Mouse (Mus musculus): ENCODE data around the gene Gm5622.
"Not testable (repeated sequence)": the region's sequence is repeated elsewhere in the genome, so short reads cannot be mapped to it uniquely, and the experiment has no call there.

Gm5622 gene

GRCm38 (mm10) chr14:51552490-51552889 is at the start of gene Gm5622:
Gene Gm5622 (plus strand): TSS chr14:51552790.
- DNase-seq: no peak

- no peak for DNase-seq
Observed at GRCm38 (mm10) chr14:51507416-51507815, 45.2 kb upstream of the Gm5622 start.

- DNase-seq: not testable (repeated sequence)
Observed at GRCm38 (mm10) chr14:51573963-51574362, 21.4 kb downstream of the Gm5622 start, which contains the start of gene Gm17175. Gene Gm17175 (minus strand): TSS chr14:51574063.

GRCm38 (mm10) chr14:51592039-51592438 is 39.4 kb downstream of the Gm5622 start, which contains the start of gene Gm17174:
Gene Gm17174 (minus strand): TSS chr14:51592139.
- not testable (repeated sequence) for DNase-seq

- DNase-seq: no peak
Observed at GRCm38 (mm10) chr14:51611210-51611609, 58.6 kb downstream of the Gm5622 start, which contains the start of gene Gm17078. Gene Gm17078 (minus strand): TSS chr14:51611310.

- DNase-seq: peak in 1 of 2 experiments; percentile 2
Observed at GRCm38 (mm10) chr14:51632426-51632825, 79.8 kb downstream of the Gm5622 start.

GRCm38 (mm10) chr14:51635566-51635965 is 83.0 kb downstream of the Gm5622 start, which contains the start of gene Gm4181:
Gene Gm4181 (minus strand): TSS chr14:51635666.
- not testable (repeated sequence) for DNase-seq

GRCm38 (mm10) chr14:51677269-51677668 is 124.7 kb downstream of the Gm5622 start:
- no peak for DNase-seq

- DNase-seq: not testable (repeated sequence)
Observed at GRCm38 (mm10) chr14:51695368-51695767, 142.8 kb downstream of the Gm5622 start, which contains the start of gene Gm17079. Gene Gm17079 (minus strand): TSS chr14:51695468.

Measured in kidney, postnatal 36 days (tissue).